Mouse (Mus musculus) monocyte, adult 2 months (primary cell): ENCODE results near the gene Ctbp1.

ENCODE experiments used
- DNase-seq, 2 experiments: peaks; one replicate each; pipeline ENCODE4 v3.0.0; 2022; ENCODE audit warnings: low spot score in 2 of 2, low read depth in 1 of 2

The Ctbp1 gene

GRCm38 (mm10) chr5:33274953-33275454 lies at the start of gene Ctbp1:
Ctbp1 (minus strand) TSS chr5:33274994.
- DNase-seq, result peak; percentile 68 to 81

- DNase-seq, result no peak
Observed at GRCm38 (mm10) chr5:33324491-33324890, 49.7 kb upstream of the Ctbp1 start.

GRCm38 (mm10) chr5:33312192-33312591 lies 37.4 kb upstream of the Ctbp1 start:
- DNase-seq, result no peak

GRCm38 (mm10) chr5:33310704-33311462 lies 36.1 kb upstream of the Ctbp1 start:
- DNase-seq, result no peak

- DNase-seq, result no peak
Observed at GRCm38 (mm10) chr5:33301801-33302200, 27.0 kb upstream of the Ctbp1 start.

- DNase-seq, result no peak
Observed at GRCm38 (mm10) chr5:33297164-33297563, 22.4 kb upstream of the Ctbp1 start.

- no peak for DNase-seq
Observed at GRCm38 (mm10) chr5:33293796-33294430, 19.1 kb upstream of the Ctbp1 start.

- no peak for DNase-seq
Observed at GRCm38 (mm10) chr5:33283951-33284350, 9.2 kb upstream of the Ctbp1 start.

- no peak for DNase-seq
Observed at GRCm38 (mm10) chr5:33281428-33281827, 6.6 kb upstream of the Ctbp1 start.

- no peak for DNase-seq
Observed at GRCm38 (mm10) chr5:33278950-33279349, 4.2 kb upstream of the Ctbp1 start.

- DNase-seq, result no peak
Observed at GRCm38 (mm10) chr5:33277286-33277685, 2.5 kb upstream of the Ctbp1 start.

GRCm38 (mm10) chr5:33275754-33276153 lies 960 bp upstream of the Ctbp1 start:
- DNase-seq, result no peak

- DNase-seq, result peak; percentile 55 to 78
Observed at GRCm38 (mm10) chr5:33274085-33274952, 475 bp downstream of the Ctbp1 start.

- no peak for DNase-seq
Observed at GRCm38 (mm10) chr5:33273777-33274084, 1.1 kb downstream of the Ctbp1 start.

- DNase-seq, result no peak
Observed at GRCm38 (mm10) chr5:33272845-33273776, 1.7 kb downstream of the Ctbp1 start.

- no peak for DNase-seq
Observed at GRCm38 (mm10) chr5:33272146-33272545, 2.6 kb downstream of the Ctbp1 start.

GRCm38 (mm10) chr5:33270568-33270967 lies 4.2 kb downstream of the Ctbp1 start:
- DNase-seq, result peak; percentile 50 to 79

- no peak for DNase-seq
Observed at GRCm38 (mm10) chr5:33254416-33254815, 20.4 kb downstream of the Ctbp1 start.

- DNase-seq, result no peak
Observed at GRCm38 (mm10) chr5:33248186-33248585, 26.6 kb downstream of the Ctbp1 start.

GRCm38 (mm10) chr5:33247387-33247786 lies 27.4 kb downstream of the Ctbp1 start:
- no peak for DNase-seq

- no peak for DNase-seq
Observed at GRCm38 (mm10) chr5:33245701-33246100, 29.1 kb downstream of the Ctbp1 start.
